Mouse (Mus musculus) urinary bladder, adult 2 months (tissue): ENCODE data around the gene Mis18bp1. TPM values are rescaled to one million over a fixed set of nuclear protein-coding genes. Genes with fewer than 3 reads are reported as not detected.
"Not testable (repeated sequence)": the region's sequence is repeated elsewhere in the genome, so short reads cannot be mapped to it uniquely, and the experiment has no call there.

Source experiments
- DNase-seq: peaks from one replicate; pipeline ENCODE4 v3.0.0; 2022; ENCODE audit warnings: low spot score
- polyA plus RNA-seq: library from polyadenylated mRNA; depleted of rRNA; stranded (reverse); fragments of >200 nt; gene quantifications from 2 replicates; pipeline ENCODE4 v1.2.3, GENCODE M21; 2012; rRNA removed

Gene Mis18bp1
- 0.68 and 0.92 TPM in 2 replicates for polyA plus RNA-seq

GRCm38 (mm10) chr12:65172021-65172951, at the start of gene Mis18bp1:
Gene Mis18bp1, minus strand, starts transcription at chr12:65172604.
- DNase-seq: peak; percentile 85

DNA sequence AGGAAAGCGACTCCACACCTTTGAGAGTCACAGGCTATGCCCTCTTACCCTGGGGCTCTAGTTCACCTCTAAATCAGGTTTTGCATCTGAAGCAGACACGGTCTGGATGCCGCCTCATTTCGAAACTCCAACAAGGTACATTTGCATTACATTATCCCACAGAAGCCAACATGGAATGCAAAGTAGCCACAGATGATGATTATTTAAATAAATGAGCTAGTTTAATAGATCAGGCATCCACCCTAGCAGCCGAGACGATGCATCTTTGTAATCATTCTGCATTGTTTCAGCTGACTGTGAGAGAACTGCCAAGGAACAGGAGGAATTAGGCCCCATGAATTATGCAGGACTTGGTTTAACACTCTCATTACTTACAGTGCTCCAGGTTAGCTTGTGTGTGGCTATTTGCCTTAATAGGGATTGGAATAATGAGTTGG, 44.0 kb upstream of the Mis18bp1 start:
- DNase-seq: no peak

- DNase-seq: no peak
Measured at GRCm38 (mm10) chr12:65206431-65206830, 34.0 kb upstream of the Mis18bp1 start.

GRCm38 (mm10) chr12:65201812-65202211, 29.4 kb upstream of the Mis18bp1 start:
- DNase-seq: no peak

DNA sequence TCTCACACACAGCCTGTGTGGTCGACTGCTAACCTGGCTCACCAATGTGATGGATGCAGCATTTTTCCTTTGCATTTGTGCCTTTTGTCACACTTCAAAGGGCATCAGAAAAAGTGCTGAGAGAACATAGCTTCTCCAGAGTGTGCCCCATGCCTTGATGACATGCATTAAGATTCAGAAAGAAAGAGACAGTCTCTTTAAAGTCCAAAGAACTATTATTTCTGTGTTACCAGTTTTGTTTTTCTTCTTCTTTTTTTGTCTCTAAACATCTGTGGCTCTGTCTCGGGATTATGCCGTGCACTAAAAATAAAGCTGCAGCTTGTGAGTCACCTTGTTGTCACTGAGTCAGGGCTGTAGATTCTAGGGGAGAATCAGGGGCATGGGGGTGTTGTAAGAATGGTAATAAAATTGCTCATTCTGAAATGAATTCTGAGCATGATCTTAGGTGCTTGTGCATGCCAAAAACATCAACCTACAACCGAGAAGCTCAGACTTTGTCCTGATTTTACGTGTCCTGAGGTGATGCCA, 21.7 kb upstream of the Mis18bp1 start:
- DNase-seq: no peak

DNA sequence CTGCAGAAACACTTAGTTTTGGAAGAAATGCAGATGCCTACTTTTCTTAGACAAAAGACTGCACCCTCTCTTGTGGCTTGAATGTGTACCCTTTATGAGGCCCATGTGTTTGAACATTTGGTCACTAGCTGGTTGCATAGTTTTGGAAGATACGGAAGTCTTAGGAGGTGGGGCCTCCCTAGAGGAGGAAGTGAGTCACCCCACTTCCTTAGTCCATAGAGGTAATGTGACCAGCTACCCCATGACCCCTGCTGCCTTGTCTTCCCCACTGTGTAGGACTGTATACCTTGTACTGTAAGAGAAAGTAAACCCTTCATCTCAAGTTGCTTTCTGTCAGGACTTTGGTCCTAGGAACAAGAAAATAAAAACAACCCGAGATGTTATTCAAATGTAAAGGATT, 16.8 kb upstream of the Mis18bp1 start:
- no peak for DNase-seq

- no peak for DNase-seq
Measured at GRCm38 (mm10) chr12:65187365-65187764, 15.0 kb upstream of the Mis18bp1 start.

DNA sequence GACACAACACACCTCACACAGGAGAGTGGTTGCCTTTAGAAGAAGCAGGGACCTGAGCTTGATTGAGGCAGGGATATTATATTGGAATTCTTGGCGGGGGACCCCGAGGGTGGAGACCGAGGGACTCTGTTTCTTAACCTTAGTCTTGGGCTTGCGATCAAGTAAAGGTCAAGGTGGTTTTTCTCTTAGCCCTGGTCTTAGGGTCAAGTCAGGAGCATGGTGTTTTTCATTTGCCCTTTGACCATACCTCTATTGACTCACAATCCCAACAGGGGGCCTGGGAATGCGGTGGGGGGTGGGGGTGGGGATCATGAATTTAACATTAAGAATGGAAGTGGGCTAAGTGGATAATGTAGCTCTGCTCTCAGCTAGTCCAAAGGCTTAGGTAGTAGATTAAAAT, 1.3 kb upstream of the Mis18bp1 start:
- DNase-seq: no peak

DNA sequence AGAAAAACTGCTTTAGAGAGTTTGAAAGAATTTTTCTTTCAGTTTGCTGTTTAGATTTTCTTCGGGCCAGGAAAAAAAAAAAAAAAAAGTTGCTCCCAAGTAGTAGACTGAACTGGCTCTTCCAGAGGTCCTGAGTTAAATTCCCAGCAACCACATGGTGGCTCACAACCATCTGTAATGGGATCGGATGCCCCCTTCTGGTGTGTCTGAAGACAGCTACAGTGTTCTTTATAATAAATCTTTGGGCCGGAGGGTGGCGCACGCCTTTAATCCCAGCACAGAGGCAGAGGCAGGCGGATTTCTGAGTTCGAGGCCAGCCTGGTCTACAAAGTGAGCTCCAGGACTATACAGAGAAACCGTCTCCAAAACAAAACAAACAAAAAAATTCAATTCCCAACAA, 555 bp upstream of the Mis18bp1 start:
- peak; percentile 30 for DNase-seq

GRCm38 (mm10) chr12:65136121-65136520, 36.3 kb downstream of the Mis18bp1 start:
- not testable (repeated sequence) for DNase-seq

- no peak for DNase-seq
Measured at GRCm38 (mm10) chr12:65119451-65119850, 53.0 kb downstream of the Mis18bp1 start.

- DNase-seq: no peak
Measured at GRCm38 (mm10) chr12:65118968-65119367, 53.4 kb downstream of the Mis18bp1 start.

GRCm38 (mm10) chr12:65114978-65115377, 57.4 kb downstream of the Mis18bp1 start:
- not testable (repeated sequence) for DNase-seq

DNA sequence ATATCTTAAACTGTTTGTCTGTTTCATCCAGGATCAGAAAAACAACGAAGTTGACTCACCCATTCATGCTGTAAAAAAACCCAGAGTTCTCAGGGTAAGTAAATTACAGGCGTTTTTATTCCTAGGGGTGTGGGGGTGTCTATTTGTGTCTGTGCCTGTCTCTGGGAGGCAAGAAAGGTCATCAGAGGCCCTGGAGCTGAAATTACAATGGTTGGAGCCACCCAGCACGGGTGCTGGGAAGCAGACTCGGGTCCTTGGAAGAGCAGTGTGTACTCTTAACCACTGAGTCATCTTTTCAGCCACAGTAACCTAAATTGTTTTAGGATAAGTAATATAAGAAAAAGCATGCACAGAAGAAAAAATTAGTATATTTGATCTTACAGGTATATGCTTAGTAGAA, 58.5 kb downstream of the Mis18bp1 start:
- DNase-seq: no peak

DNA sequence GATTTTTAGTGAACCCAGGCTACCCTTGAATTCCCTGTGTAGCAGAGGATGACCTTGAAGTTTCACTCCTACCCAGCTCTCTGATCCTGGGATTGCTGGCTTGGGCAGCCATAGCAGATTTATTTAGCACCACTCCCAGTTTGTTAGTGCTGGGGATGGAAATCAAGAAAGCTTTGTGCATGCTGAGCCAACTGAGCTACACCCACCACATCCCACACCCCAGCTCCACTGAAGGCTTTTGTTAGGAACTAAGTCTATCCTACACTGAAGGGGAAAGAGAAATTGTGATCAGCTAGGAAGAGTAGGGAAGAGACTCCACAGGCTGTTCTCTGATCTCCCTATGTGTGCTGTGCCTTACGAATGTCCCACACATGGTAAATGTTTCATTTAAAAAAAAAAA, 59.6 kb downstream of the Mis18bp1 start:
- no peak for DNase-seq

- no peak for DNase-seq
Measured at GRCm38 (mm10) chr12:65111503-65111902, 60.9 kb downstream of the Mis18bp1 start.

GRCm38 (mm10) chr12:65108746-65109145, 63.7 kb downstream of the Mis18bp1 start:
- no peak for DNase-seq

Other genes starting within 250 kb of the Mis18bp1 start
- 5.7 and 6.2 TPM in 2 replicates for gene Klhl28, start 207.1 kb downstream of the Mis18bp1 start, polyA plus RNA-seq
- gene Togaram1, start 206.8 kb downstream of the Mis18bp1 start, polyA plus RNA-seq: 14.6 and 15.1 TPM in 2 replicates
- 37.3 and 37.8 TPM in 2 replicates for gene Prpf39, start 136.3 kb downstream of the Mis18bp1 start, polyA plus RNA-seq
- gene Fkbp3, start 98.6 kb downstream of the Mis18bp1 start, polyA plus RNA-seq: 81.6 and 84.6 TPM in 2 replicates
- 2.5 and 3.1 TPM in 2 replicates for gene Fancm, start 97.0 kb downstream of the Mis18bp1 start, polyA plus RNA-seq
- gene Wdr20rt, start 52.9 kb upstream of the Mis18bp1 start, polyA plus RNA-seq: not detected in 2 replicates